Mouse (Mus musculus): ENCODE data around the gene Nr4a3.

Nr4a3 gene

DNA sequence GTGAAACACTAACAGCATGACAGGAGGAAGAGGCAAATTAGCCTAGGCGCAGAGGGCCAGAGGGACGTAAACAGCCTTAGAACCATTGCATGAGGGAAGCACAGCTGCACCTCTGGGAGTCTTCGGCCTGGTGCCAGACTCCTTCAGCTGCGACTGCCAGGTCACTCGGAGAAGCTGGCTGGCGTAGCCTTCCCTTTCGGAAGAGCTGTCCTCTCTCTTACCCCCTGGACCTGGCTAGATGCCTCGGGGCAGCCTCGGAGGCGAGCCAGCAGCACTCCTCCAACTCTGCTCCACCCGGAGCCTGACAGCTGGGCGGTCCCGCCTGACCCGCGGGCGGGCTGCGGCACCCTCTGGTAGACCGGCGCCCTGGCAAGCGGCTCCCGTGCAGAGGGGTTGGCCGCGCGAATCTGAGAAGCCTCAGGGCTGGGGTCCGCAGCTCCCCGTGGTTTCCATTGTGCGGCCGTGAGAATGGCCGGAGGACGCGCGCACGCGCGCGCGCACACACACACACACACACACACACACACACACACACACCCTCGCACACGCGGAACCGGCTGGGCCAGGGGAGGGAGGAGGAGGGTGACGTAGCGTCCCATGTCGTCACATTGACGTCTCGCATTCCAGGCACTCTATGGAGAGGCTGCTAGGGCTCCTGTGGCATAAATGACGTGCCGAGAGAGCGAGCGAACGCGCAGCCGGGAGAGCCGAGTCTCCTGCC, at the start of gene Nr4a3:
Nr4a3 (plus strand) TSS at position 663 of the 721 bp plus-strand sequence.
- in situ Hi-C loops (cut with MboI) = no loop called here

DNA sequence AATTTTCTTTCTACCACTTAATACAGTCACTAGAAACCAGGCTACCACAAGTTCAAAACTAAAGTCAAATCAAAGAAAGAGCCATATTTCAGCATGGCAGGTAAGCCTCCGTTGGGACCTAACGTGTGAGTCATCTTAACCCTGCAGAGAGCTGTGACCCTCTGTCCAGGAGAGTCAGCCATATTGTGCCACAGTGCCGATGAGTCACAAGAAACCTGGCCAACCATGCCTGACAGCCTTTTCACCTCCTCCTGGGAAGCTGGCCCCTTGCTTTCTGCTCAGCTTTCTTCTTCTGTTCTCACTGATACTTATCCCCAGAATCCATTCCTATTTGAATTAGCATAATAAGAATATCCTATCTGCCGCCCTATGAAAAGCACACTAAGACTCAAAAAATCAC, 42.0 kb upstream of the Nr4a3 start:
- in situ Hi-C loops (cut with MboI) = no loop called here

- in situ Hi-C loops (cut with MboI) = no loop called here
Observed at GRCm38 (mm10) chr4:48003456-48003855, 41.5 kb upstream of the Nr4a3 start.

DNA sequence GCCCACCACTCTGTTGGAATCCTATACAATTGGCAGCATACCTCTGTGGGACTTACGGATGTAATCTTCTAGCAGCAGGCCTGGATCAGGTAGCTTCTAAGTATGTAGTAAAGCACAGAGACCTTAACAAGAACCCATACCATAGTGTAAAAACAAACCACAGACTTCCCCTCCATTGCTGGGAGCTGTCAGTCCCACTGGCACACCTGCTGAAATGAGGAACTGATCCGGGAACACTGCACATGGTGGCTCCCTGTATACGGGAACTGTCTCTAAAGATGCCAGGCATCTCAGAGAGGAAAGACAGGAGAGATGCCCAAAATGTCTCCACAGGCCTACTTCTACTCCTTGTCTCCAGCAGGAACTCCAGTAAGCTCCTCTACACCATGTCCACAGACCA, 38.6 kb upstream of the Nr4a3 start:
- in situ Hi-C loops (cut with MboI) = no loop called here

GRCm38 (mm10) chr4:48012209-48012608, 32.7 kb upstream of the Nr4a3 start:
- in situ Hi-C loops (cut with MboI) = no loop called here

GRCm38 (mm10) chr4:48022966-48023365, 22.0 kb upstream of the Nr4a3 start:
- in situ Hi-C loops (cut with MboI) = no loop called here

GRCm38 (mm10) chr4:48029652-48030051, 15.3 kb upstream of the Nr4a3 start:
- in situ Hi-C loops (cut with MboI) = no loop called here

DNA sequence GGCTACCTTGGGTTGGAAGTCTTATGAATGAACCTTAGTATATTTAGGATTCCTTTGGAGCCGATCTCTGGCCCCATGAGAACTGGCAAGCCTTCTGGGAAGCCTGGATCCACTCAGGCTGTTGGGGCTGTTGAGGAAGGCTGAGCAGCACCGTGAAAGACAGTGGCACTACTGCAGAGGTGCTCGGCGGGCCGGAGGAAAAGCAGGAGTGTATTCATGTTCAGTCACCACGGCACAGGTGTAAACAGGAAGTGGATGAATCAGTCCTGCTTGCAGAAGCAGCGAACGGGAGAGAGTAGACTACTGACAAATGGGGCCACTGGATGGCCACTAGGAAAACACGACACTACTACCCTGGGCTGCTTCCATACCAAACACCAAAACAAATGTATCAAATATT, 10.7 kb upstream of the Nr4a3 start:
- in situ Hi-C loops (cut with MboI) = no loop called here

DNA sequence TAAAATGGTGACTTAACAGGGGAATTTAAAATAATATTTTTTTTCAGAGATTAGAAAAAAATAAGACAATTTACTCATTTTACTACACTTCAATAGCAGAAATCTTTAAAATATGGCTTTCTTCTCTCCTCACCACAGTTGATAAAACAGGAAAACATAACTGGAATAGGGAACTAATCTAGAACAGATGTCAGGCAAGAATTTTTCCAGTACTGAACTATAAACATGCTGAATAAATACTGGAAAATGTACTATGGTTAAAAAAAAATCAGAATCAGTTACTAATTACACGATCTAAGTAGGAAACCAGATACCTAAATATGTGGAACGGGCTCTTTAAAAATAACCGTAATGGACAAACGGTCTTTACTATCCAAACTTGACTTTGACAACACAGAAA, 7.3 kb upstream of the Nr4a3 start:
- in situ Hi-C loops (cut with MboI) = no loop called here

GRCm38 (mm10) chr4:48038847-48039246, 6.1 kb upstream of the Nr4a3 start:
- in situ Hi-C loops (cut with MboI) = no loop called here

DNA sequence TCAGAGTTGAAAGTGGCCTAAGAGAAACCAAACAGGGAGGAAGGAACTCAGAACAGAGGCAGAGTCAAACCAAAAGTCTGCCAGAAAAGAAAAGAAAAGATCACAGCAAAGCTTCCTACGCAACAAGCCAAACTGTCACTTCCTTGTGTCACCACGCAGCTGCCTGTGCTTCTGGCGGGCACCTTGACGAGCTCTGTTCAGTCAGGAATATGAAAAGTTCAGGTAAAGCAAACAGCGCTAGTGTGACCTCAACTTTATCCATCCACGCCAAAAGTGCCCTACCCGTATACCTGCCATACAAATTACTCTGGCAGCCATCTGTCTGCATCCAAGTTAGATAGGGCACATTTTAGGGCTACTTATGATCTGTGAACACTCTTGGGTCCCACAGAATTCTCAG, 5.2 kb upstream of the Nr4a3 start:
- in situ Hi-C loops (cut with MboI) = no loop called here

DNA sequence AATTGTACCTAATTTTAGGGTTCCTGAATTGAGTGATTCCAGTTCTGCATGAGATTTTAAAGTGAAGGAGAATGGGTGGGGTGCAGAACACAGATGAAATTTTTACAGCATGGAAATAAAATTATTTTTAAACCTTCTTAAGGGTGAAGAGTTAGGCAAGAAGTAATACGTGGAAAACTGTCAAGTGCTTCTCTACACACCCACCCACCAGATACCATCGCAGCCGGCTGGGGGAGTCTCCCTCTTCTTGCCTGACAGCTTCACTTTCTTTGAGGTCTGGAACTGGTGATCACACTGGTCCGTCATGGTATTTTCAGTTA, 2.5 kb upstream of the Nr4a3 start:
- in situ Hi-C loops (cut with MboI) = no loop called here

- in situ Hi-C loops (cut with MboI) = no loop called here
Observed at GRCm38 (mm10) chr4:48042786-48043701, 1.9 kb upstream of the Nr4a3 start.

DNA sequence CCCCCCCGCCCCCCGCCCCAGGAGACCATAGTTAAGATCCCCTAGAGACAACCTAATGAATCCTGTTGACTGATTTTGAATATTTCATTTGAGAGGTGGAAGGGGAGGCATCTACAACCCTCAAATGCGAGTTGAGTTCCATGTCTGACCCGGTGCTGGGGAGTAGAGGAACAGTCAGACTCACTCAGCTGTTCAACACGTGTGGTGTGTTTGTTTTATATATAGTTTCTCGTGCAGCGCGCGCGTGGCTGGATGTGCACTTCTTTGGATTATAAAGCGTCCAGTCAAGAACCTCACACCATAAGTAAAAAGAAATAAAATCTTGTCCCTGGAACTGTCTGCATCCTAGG, 837 bp upstream of the Nr4a3 start:
- in situ Hi-C loops (cut with MboI) = no loop called here

DNA sequence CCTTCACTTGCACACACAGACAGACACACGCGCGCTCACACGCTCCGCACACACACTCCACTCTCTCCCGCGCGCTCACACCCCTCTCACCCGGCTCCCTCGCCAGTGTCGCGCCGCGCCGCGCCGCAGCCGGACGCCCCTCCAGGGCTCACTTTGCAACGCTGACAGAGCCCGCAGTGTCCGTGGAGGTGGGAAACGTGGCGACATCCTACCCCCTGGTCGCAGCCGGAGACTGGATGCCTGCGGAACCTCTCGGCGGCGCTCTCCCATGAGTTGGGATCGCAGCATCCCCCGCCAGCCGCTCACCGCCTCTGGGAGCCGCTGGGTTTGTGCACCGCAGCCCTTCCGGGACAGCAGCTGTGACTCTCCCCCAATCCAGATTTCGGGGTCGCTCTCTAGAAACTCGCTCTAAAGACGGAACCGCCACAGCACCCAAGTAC, 348 bp downstream of the Nr4a3 start:
- in situ Hi-C loops (cut with MboI) = no loop called here

GRCm38 (mm10) chr4:48045721-48046460, 938 bp downstream of the Nr4a3 start:
- in situ Hi-C loops (cut with MboI) = no loop called here

- in situ Hi-C loops (cut with MboI) = no loop called here
Observed at GRCm38 (mm10) chr4:48046461-48046901, 1.5 kb downstream of the Nr4a3 start.

DNA sequence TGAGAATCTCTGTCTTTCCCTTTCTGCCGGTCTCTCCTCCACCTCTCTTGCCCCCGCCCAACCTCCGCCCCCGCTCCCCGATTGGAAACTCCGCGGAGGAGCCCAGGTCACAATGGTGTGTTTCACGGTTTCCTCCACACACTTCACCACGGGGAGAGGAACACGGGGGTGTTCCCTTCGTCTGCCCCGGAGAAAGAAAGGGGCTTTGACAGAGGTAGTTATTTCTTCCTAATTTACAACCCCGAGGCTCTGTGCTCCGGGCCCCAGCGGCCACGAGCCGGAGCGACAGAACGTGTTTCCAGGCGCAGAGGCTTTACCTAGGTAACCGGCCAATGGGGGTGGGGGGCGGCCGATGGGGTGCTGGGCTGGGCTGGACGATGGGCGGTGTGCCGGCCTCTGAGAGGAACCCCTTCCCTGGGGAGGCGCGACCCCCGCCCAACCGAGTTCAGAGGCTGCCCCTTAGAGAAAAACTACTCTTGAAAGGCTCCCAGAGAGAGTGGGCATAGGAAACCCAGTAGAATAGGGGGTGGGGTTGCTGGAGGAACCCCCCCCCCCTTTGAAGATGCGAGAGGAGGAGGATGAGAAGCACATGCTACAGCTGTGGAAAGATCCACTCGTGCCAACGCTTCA, 2.3 kb downstream of the Nr4a3 start:
- in situ Hi-C loops (cut with MboI) = no loop called here

- in situ Hi-C loops (cut with MboI) = no loop called here
Observed at GRCm38 (mm10) chr4:48047766-48048371, 2.9 kb downstream of the Nr4a3 start.

- in situ Hi-C loops (cut with MboI) = no loop called here
Observed at GRCm38 (mm10) chr4:48048456-48049315, 3.7 kb downstream of the Nr4a3 start.

GRCm38 (mm10) chr4:48050020-48050419, 5.1 kb downstream of the Nr4a3 start:
- in situ Hi-C loops (cut with MboI) = no loop called here
